Mouse (Mus musculus): ENCODE data around the gene Rbm20.

- peak; percentile 70 for TF ChIP-seq CTCF (IDR thresholded peaks at IDR 0.05; ENCODE audit: low read depth)
- no peak for TF ChIP-seq EP300 (optimal IDR thresholded peaks at IDR 0.05)
Observed at GRCm38 (mm10) chr19:53838850-53839249, 161.7 kb downstream of the Rbm20 start.

Data from stomach, postnatal 0 days (tissue).